Mouse (Mus musculus) layer of hippocampus, postnatal 14 days (tissue): ENCODE data around the gene Zfp605. TPM values are rescaled to one million over a fixed set of nuclear protein-coding genes. Genes with fewer than 3 reads are reported as not detected.
"Not testable (repeated sequence)": the region's sequence is repeated elsewhere in the genome, so short reads cannot be mapped to it uniquely, and the experiment has no call there.

Source experiments
- DNase-seq, 2 experiments: peaks; one replicate each; pipeline ENCODE4 v3.0.0; 2021 to 2022; ENCODE audit warnings: low spot score in 2 of 2, mixed read lengths in 1 of 2
- long read RNA-seq, 2 experiments: library from polyadenylated mRNA; stranded (forward); transcript quantifications; one replicate each; pipeline ENCODE4 v2.0.0; 2021
- total RNA-seq, 2 experiments: library from RNA; stranded (reverse); gene quantifications; 2 replicates each; pipeline ENCODE4 v1.2.3; 2021

The Zfp605 gene
- total RNA-seq, result 10 to 100 TPM; 15.5 to 16.5 TPM
- long read RNA-seq, experiment 1, partial matches to known transcripts, result 0 of 8 reads
- long read RNA-seq, experiment 1, other reads (novel, unspliced or antisense), result 1 of 8 reads
- long read RNA-seq, experiment 2, partial matches to known transcripts, result 0 of 10 reads
- long read RNA-seq, experiment 2, other reads (novel, unspliced or antisense), result 3 of 10 reads

- peak; percentile 94 for DNase-seq
These were observed at the start of gene Zfp605 for GRCm38 (mm10) chr5:110109991-110110441. Zfp605 (plus strand) TSS chr5:110110092.

DNA sequence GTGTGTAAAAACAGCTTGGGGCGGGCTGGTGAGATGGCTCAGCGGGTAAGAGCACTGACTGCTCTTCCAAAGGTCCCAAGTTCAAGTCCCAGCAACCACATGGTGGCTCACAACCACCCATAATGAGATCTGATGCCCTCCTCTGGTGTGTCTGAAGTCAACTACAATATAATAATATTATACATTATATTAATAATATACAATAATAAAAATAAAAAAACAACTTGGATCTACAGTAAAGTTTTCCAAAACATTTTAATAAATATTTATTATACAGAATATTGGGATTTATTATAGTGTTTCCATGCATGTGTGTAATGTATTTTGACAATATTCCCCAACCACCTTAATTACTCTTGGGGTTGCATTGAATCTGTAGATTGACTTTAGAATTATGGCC lies 37.5 kb upstream of the Zfp605 start, which contains the start of gene Gm17655:
Gm17655 (minus strand) TSS at position 101 of the 400 bp plus-strand sequence.
- DNase-seq, result not testable (repeated sequence)

DNA sequence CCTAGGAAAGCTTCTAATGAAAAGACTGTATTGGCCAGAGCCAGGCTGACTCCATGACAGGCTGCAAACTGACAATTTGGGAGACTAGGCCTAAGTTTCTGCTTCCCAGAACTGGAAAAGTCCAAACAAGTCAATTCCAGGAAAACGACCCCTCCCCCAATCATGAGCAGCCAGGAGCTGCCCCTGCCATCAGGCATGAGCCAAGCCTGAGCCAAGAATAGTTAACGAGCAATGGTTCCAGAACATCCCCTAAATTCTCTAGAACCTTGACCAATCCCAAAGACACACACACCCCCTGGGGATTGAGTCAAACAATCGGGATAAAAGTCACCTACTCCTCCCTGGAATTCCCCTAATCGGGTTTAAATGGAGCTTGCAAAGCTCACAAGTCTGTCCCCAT lies 26.9 kb upstream of the Zfp605 start:
- DNase-seq, result no peak

- DNase-seq, result no peak
These were observed 23.6 kb upstream of the Zfp605 start for GRCm38 (mm10) chr5:110086161-110086866.

DNA sequence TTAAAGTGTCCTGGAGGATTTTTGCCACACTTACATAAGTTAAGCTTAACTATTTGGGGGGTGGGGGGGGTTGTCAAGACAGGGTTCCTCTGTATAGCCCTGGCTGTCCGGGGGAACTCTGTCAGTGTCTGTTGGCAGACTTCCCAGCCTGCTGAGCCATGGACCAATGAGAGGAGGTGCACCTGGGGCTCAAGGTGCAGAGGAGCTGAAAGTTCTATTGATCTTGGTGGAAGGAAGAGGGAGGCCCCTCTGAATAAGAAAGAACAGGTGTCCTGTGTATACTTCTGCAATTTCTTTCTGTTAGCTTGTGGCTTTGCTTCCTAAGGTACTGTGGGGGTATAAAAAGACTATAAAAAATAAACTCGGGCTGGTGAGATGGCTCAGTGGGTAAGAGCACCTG lies 18.3 kb upstream of the Zfp605 start:
- no peak for DNase-seq

GRCm38 (mm10) chr5:110094030-110094846 lies 15.7 kb upstream of the Zfp605 start, which contains the start of gene Gm35315:
Gm35315 (minus strand) TSS chr5:110094420.
- peak; percentile 83 to 94 for DNase-seq

DNA sequence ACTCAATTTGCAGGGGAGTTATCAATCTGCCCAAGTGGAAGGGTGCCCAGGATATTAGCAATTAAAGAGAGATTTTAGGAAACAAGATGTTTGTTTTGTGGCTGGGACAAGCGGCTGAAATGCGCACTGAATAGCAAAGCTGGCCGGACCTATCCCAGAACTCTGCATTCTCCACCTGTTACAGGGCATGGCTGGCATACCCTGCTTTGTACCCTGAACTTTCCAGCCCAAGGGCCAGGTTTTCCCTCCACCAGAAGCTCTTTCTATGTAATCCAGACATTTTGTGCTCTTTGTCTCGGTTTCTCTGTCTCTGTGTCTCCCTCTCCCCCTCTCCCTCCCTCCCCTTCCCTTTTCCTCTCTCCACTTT lies 15.1 kb upstream of the Zfp605 start:
- DNase-seq, result no peak

GRCm38 (mm10) chr5:110098991-110099477 lies 10.9 kb upstream of the Zfp605 start:
- DNase-seq, result no peak

DNA sequence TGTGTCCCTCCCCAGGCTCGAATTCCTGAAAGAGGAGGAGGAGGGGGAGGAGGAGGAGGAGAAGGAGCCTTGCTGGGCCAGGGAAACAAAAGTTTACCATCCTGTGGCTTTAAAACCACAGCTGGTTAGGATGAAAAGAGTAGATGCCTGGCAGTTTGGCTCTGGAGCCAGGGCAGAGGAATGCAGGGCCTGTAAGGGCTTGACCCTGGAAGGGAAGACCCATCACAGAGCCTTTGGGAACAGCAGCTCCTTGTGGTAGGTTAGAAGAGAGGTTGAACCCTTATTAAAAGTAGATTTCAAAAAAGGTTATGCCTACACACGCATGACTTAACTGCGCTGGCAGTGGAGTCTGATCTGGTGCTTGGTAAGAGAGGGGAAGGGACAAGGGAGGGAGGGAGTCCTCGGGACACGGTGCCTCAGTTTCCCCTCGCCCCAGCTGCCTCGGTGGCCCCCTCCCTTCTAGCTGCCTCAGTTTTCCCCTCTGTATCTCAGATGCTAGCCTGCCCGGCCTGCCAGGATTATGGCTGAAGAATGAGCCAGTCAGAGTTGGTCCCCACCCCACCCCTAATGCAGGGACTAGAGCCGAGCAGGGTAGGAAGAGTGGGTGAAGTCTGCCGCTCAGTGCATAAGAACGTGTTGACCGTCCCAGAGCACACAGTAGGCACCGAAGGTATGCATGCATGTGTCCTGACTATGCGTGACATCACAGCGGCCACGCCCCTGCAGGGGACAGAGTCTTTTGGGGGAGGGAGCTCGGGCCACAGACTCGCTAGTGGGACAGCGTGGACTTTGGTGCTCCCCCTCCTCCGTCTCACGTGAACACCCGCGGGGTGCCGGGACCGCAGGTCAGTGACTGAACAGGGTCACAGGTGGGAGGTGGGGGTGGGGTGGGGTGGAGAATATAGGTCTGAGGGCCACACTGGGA lies 10.0 kb upstream of the Zfp605 start, which contains the start of gene Plcxd1:
Plcxd1 (plus strand) TSS at position 314 of the 925 bp plus-strand sequence.
- DNase-seq, result no peak

- peak; percentile 17 to 39 for DNase-seq
These were observed 8.8 kb upstream of the Zfp605 start for GRCm38 (mm10) chr5:110100921-110101631.

DNA sequence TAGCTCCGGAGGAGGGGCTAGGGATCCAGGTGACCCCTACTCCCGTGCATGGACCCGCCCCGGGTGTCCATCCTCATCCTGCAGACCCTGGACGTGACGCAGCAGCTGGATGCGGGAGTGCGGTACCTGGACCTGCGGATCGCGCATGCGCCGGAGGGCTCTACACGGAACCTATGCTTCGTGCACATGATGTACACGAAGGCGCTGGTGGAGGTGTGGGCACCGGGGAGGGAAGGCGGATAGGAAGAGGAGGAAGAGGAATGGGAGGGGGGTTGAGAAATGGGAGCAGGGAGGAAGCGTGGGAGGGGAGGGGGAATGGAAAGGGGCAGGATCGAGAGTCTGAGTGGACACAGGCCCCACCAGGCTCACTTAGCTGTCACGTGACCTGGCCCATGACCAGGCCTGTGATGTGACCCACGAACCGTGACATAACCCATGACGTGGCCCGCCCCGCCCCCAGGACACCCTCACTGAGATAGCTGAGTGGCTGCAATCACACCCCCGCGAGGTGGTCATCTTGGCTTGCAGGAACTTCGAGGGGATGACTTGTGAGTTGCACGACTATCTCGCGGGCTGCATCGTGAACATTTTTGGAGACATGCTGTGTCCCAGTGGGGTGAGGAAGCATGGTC lies 8.1 kb upstream of the Zfp605 start:
- DNase-seq, result peak; percentile 41 to 52

- no peak for DNase-seq
These were observed 7.5 kb upstream of the Zfp605 start for GRCm38 (mm10) chr5:110102429-110102828.

DNA sequence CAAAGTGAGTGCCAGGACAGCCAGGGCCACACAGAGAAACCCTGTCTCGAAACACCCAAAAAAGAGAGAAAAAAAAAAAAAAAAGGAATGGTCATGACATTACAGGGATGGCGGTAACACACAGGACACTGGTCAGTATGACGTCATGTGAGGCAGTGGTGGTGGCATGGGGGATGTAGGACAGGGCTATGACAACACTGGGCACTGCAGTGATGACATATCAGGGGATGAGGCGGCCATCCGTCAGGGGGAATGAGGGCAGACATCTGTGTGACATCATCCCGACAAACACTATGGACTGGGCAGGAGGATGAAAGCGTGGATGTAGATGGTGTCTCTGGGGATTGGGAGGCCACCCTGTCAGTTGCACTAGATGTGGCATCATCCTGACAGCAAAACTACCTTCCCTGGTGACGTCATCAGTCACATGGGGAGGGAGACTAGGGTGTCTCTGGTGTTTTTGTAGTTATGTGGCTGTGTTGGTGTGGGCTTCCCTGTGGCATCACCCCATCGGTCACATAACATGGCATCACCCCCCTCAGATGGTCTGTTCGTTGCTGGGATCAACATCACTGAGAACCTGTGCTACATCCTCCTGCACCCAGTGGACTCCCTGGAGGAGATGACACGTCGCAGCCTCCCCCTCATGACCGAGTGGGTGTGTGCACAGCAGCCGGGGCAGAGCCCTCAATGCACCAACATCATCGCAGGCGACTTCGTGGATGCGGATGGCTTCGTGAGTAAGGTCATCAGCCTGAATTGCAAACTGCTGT lies 6.9 kb upstream of the Zfp605 start:
- no peak for DNase-seq

- peak in 1 of 2 experiments; percentile 17 for DNase-seq
These were observed 5.8 kb upstream of the Zfp605 start for GRCm38 (mm10) chr5:110103901-110104615.

DNA sequence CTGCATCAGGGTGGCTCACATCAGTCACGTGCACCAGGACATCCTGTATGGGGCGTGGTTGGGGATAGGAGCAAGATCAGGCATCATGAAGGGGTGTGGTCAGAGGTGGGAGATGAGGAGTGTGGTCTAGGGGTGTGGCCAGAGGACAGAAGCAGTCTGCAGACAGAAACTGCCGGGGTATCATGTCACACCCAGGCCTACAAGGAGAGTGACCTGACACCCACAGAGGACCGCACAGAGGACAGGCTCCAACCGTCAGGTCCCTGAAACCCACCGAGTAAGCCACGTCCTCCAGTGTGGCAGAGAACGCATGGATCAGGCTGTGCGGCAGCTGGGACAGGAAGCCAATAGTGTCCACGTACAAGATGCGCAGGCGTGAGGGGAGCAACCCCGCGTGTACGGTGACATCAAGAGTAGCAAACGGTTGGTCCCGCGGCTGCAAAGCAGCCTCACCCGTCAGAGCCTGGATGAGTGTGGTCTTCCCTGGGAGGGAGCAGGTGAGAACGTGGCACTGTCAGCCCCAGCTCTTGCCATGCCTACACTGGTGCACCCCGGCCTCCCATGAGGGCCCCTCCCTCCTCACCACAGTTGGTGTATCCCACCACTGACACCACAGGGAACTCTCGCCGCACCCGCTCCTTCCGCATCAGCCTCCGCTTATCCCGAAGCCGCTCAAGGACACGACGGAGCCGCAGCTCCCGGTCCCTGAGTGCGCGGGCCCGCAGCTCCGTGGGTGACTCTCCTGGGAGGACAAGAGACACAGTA lies 5.1 kb upstream of the Zfp605 start:
- DNase-seq, result no peak

GRCm38 (mm10) chr5:110106140-110106871 lies 3.6 kb upstream of the Zfp605 start:
- peak in 1 of 2 experiments; percentile 22 for DNase-seq
